Mouse (Mus musculus) megakaryocyte, embryonic 14.5 days (primary cell): ENCODE results near the gene Fam160a1.

Experiments
- FLI1 ChIP-seq: IDR thresholded peaks from 2 replicates; pipeline ENCODE4 v1.6.1; 2012; ENCODE audit warnings: low read length, inconsistent platforms, mixed read lengths
- GATA1 ChIP-seq: IDR thresholded peaks from 3 replicates; pipeline ENCODE4 v1.6.1; 2012; ENCODE audit warnings: mixed read lengths, low read length, inconsistent platforms, borderline replicate concordance

- TF ChIP-seq GATA1 (no peak), FLI1 (no peak)
Measured at GRCm38 (mm10) chr3:85853715-85854114, 36.6 kb upstream of the Fam160a1 start.
